9 mouse cellular contexts compared by ENCODE assay signal in genomic region chr11:84957591-84958270, GRCm38 (mm10). TPM values are rescaled to one million over a fixed set of nuclear protein-coding genes. Genes with fewer than 3 reads are reported as not detected.
DNase-seq lines count a peak whose midpoint lies in the region; ATAC-seq lines count a peak whose summit lies in the region.
"Had no signal": no experiment of that assay in that cellular context is flagged by ENCODE, and none has a peak within 500 bp of the region (broad histone marks: within the 10 kb centered on the region; RNA-seq: fewer than 3 reads in every experiment).

Gene Car4 (plus strand): TSS chr11:84957786.

- H3K4me2 ChIP-seq in neural tube, embryonic 11.5 days (ENCODE audit: low read depth): peak within 1 kb of the TSS; percentile 56
- H3K4me2 ChIP-seq in stomach, embryonic 16.5 days (ENCODE audit: low read depth, low read length): peak within 1 kb of the TSS; percentile 46

- H3K4me1 ChIP-seq in neural tube, embryonic 11.5 days (ENCODE audit: control insufficient read depth, insufficient read depth, low read length): peaks cover 7% of the 10 kb centered on the region; the same call in 1 of the 2 replicates
- peaks cover 42% of the 10 kb centered on the region for H3K4me1 ChIP-seq in forebrain, embryonic 10.5 days
- peaks cover 46% of the 10 kb centered on the region for H3K4me1 ChIP-seq in hindbrain, embryonic 10.5 days (replicated peaks)
- peaks cover 9% of the 10 kb centered on the region for H3K4me1 ChIP-seq in stomach, embryonic 16.5 days (ENCODE audit: control insufficient read depth, insufficient read depth, low read length)

- H3K36me3 ChIP-seq in neural tube, embryonic 11.5 days (ENCODE audit: control insufficient read depth, insufficient read depth, low read length): no peaks in the 10 kb centered on the region
- H3K36me3 ChIP-seq in forebrain, embryonic 10.5 days (replicated peaks): no peaks in the 10 kb centered on the region
- no peaks in the 10 kb centered on the region for H3K36me3 ChIP-seq in hindbrain, embryonic 10.5 days
- no peaks in the 10 kb centered on the region for H3K36me3 ChIP-seq in stomach, embryonic 16.5 days (ENCODE audit: control insufficient read depth, insufficient read depth, low read length)

- H3K9ac ChIP-seq in neural tube, embryonic 11.5 days (ENCODE audit: low read length): no peak within 1 kb of the TSS
- no peak within 1 kb of the TSS for H3K9ac ChIP-seq in stomach, embryonic 16.5 days (ENCODE audit: low read length)

- ATAC-seq in neural tube, embryonic 11.5 days (ENCODE audit: insufficient read depth, low FRiP score, low TSS enrichment): no peak
- no peak; the same call in 1 of the 2 replicates for ATAC-seq in stomach, embryonic 16.5 days (ENCODE audit: insufficient read depth, low FRiP score)
- no peak; the same call in 1 of the 2 replicates for ATAC-seq in monocyte, adult 5-6 weeks (replicated peaks; ENCODE audit: insufficient number of reproducible peaks, low FRiP score, low TSS enrichment, poor library complexity, severe bottlenecking)

- no peaks in the 10 kb centered on the region for H3K9me3 ChIP-seq in neural tube, embryonic 11.5 days (ENCODE audit: control insufficient read depth, low read length)
- H3K9me3 ChIP-seq in forebrain, embryonic 10.5 days: no peaks in the 10 kb centered on the region
- no peaks in the 10 kb centered on the region for H3K9me3 ChIP-seq in hindbrain, embryonic 10.5 days
- H3K9me3 ChIP-seq in stomach, embryonic 16.5 days (replicated peaks; ENCODE audit: control insufficient read depth, low read length): no peaks in the 10 kb centered on the region

- peak; percentile 46 for DNase-seq in neural tube, embryonic 11.5 days (ENCODE audit: low spot score)
- DNase-seq in neural tube, embryonic 10.5 days (ENCODE audit: extremely low spot score, low spot score): no peak
- no peak for DNase-seq in forebrain, embryonic 10.5 days (ENCODE audit: extremely low spot score, low spot score)
- peak; percentile 39 for DNase-seq in hindbrain, embryonic 10.5 days (ENCODE audit: low spot score)
- peak in 1 of 2 experiments; percentile 21 for DNase-seq in layer of hippocampus, adult 8-10 months (ENCODE audit: low spot score in 2 of 2)
- peak; percentile 42 for DNase-seq in lung, postnatal 14 days

- 2% methylated on average over 49 of the region's 49 CpGs for whole genome bisulfite sequencing in neural tube, embryonic 11.5 days
- under 1% methylated on average over 49 of the region's 49 CpGs for WGBS in forebrain, embryonic 10.5 days
- WGBS in hindbrain, embryonic 10.5 days: under 1% methylated on average over 49 of the region's 49 CpGs
- under 1% methylated on average over 49 of the region's 49 CpGs for WGBS in stomach, embryonic 16.5 days

- no peak within 1 kb of the TSS for H3K27ac ChIP-seq in neural tube, embryonic 11.5 days (ENCODE audit: low read depth, low read length)
- no peak within 1 kb of the TSS for H3K27ac ChIP-seq in forebrain, embryonic 10.5 days
- H3K27ac ChIP-seq in hindbrain, embryonic 10.5 days: peak within 1 kb of the TSS; percentile 41; the same call in 1 of the 2 replicates
- no peak within 1 kb of the TSS for H3K27ac ChIP-seq in stomach, embryonic 16.5 days (ENCODE audit: low read length)

- peaks cover 26% of the 10 kb centered on the region for H3K27me3 ChIP-seq in neural tube, embryonic 11.5 days (ENCODE audit: control insufficient read depth, insufficient read depth, low read length)
- peaks cover 55% of the 10 kb centered on the region for H3K27me3 ChIP-seq in forebrain, embryonic 10.5 days (ENCODE audit: poor library complexity, severe bottlenecking)
- H3K27me3 ChIP-seq in hindbrain, embryonic 10.5 days (ENCODE audit: insufficient read depth, poor library complexity, severe bottlenecking): peaks cover 59% of the 10 kb centered on the region
- H3K27me3 ChIP-seq in stomach, embryonic 16.5 days (ENCODE audit: control insufficient read depth, insufficient read depth, low read length): peaks cover 38% of the 10 kb centered on the region

- H3K4me3 ChIP-seq in neural tube, embryonic 11.5 days (ENCODE audit: low read depth, low read length): peak within 1 kb of the TSS; percentile 27
- H3K4me3 ChIP-seq in forebrain, embryonic 10.5 days: peak within 1 kb of the TSS; percentile 48
- H3K4me3 ChIP-seq in hindbrain, embryonic 10.5 days: peak within 1 kb of the TSS; percentile 51
- peak within 1 kb of the TSS; percentile 33 for H3K4me3 ChIP-seq in stomach, embryonic 16.5 days (replicated peaks; ENCODE audit: low read length)

RNA-seq across cellular contexts. Expression of gene Car4, which starts in this region (rescaled TPM):
- 2.0 and 2.9 TPM in 2 replicates for polyA plus RNA-seq in neural tube, embryonic 11.5 days (2014; fragmentation: Nextera tagmentation; extraction: Ambion mirVana)
- polyA plus RNA-seq in forebrain, embryonic 10.5 days (2016; fragmentation: Nextera tagmentation; extraction: Ambion mirVana): 3.7 and 3.8 TPM in 2 replicates
- polyA plus RNA-seq in hindbrain, embryonic 10.5 days (2016; fragmentation: Nextera tagmentation; extraction: Ambion mirVana): 6.0 and 10.0 TPM in 2 replicates
- 10 to 100 TPM; 54.6 to 84.1 (median 66.1) TPM for total RNA-seq in layer of hippocampus, adult 8-10 months (2022)
- 0.35 and 0.49 TPM in 2 replicates for polyA plus RNA-seq in stomach, embryonic 16.5 days (2015; fragmentation: Nextera tagmentation; extraction: Ambion mirVana)
- total RNA-seq in monocyte, adult 5-6 weeks (2017): not detected in 3 replicates
- total RNA-seq: liver, adult 2 months had no signal

Comparison
In these comparisons a context has a peak if more than half of its experiments do, and no peak if none do; other contexts are left out.
1. RNA of gene Car4 (total RNA-seq): 54.6 to 84.1 TPM in layer of hippocampus, adult 8-10 months; not detected in monocyte, adult 5-6 weeks; every median in the first group is over 10 times any median in the second.
2. DNase-seq: peak in neural tube, embryonic 11.5 days (single experiment), hindbrain, embryonic 10.5 days (single experiment) and lung, postnatal 14 days (single experiment); none in neural tube, embryonic 10.5 days (single experiment) and forebrain, embryonic 10.5 days (single experiment).
3. Peak in every context shown above with its lines, with median percentiles within 50 percentile points of each other: H3K4me3 ChIP-seq.